Mouse (Mus musculus): ENCODE measurements around the gene Mtor.

DNA sequence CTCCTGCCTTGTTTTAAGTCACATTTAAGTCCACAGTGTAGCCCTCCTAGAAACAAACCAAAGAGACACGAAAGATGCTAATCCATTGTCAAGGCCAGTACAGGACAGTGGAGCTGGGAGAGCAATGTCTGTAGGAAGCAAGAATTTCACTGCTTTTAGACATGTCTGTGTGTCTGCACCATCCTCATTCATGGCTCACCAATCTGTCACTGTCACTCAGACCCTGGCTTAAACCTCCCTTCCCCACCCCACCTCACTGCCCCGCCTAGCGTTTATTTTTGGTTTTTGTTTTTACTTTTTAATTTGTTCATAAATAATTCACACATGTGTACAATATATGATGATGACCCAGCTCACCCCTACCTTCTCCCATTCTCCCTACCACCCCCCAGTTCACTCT is 84.1 kb downstream of the Mtor start:
- TF ChIP-seq POLR2A (IDR thresholded peaks at IDR 0.05; ENCODE audit: extremely low read depth, insufficient read depth, low read length), result no peak
- TF ChIP-seq CTCF (IDR thresholded peaks at IDR 0.05; ENCODE audit: extremely low read depth, insufficient read depth, low read length), result no peak

All from cortical plate, adult 2 months (tissue).